Mouse (Mus musculus): ENCODE data around the gene Sept6. TPM values are rescaled to one million over a fixed set of nuclear protein-coding genes. Genes with fewer than 3 reads are reported as not detected.

Gene Sept6
- 51.8 and 53.0 TPM in 2 replicates for polyA plus RNA-seq (2015; fragmentation: Nextera tagmentation; extraction: Ambion mirVana)

DNA sequence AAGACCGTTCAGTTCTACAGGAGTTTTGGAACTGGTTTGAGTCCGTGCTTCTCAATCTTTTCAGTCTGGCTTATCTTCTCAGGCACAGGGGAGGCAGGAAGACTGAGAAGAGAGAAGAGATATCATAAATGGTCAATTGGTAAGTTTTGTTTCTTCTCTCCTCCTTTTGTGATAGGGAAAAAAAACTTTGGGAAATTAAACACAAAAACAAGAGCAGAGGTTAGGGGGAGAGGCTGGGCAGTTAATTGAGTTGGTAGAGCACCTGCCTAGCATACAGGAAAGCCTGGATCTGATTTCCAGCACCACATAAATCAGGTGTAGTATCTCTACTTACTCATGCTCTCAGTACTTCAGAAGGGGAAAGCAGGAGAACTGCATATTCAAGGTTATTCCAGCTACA, at the start of gene Sept6:
Gene Sept6 (minus strand): TSS at position 101 of the 400 bp plus-strand sequence.
- 78% methylated on average over 2 of the region's 2 CpGs for WGBS
- Histone ChIP-seq H3K9ac (replicated peaks) (no peak within 1 kb of the TSS), H3K36me3 (no peaks in the 10 kb centered on the region), H3K4me1 (0 out of 2 replicates have a peak, but pooled peaks cover 6% of the 10 kb centered on the region), H3K9me3 (no peaks in the 10 kb centered on the region), H3K27ac (replicated peaks) (no peak within 1 kb of the TSS), H3K4me2 (replicated peaks) (no peak within 1 kb of the TSS), H3K4me3 (no peak within 1 kb of the TSS), H3K27me3 (no peaks in the 10 kb centered on the region)
- ATAC-seq (replicated peaks), result no peak

DNA sequence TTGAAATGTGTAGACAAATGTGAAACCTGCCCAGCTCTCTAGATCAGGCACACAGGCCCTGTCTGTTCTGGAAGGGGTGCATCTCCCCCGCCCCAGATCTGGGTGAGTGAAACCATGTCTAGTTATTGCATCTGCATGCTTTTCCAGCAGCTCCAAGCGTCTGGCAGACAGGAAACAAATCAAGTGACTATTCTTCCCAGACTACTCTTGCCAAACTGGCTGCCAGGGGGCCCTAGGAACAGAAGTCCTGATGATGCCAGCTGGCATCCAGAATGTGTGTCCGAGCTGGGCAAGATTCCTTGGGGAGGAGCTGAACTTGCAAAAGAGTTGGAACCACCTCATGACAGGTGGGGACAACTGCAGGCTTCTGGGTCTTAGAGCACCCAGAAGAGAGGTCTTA, 36.8 kb upstream of the Sept6 start:
- H3K9ac ChIP-seq (replicated peaks), result no peak overlapping the region
- no peak for ATAC-seq (replicated peaks)
- H3K27ac ChIP-seq (replicated peaks), result no peak overlapping the region
- H3K4me1 ChIP-seq, result no peaks in the 10 kb centered on the region
- H3K27me3 ChIP-seq, result no peaks in the 10 kb centered on the region
- H3K36me3 ChIP-seq, result no peaks in the 10 kb centered on the region
- H3K4me2 ChIP-seq (replicated peaks), result no peak overlapping the region
- 48% methylated on average over 3 of the region's 3 CpGs for WGBS
- no peak overlapping the region for H3K4me3 ChIP-seq
- no peaks in the 10 kb centered on the region for H3K9me3 ChIP-seq

DNA sequence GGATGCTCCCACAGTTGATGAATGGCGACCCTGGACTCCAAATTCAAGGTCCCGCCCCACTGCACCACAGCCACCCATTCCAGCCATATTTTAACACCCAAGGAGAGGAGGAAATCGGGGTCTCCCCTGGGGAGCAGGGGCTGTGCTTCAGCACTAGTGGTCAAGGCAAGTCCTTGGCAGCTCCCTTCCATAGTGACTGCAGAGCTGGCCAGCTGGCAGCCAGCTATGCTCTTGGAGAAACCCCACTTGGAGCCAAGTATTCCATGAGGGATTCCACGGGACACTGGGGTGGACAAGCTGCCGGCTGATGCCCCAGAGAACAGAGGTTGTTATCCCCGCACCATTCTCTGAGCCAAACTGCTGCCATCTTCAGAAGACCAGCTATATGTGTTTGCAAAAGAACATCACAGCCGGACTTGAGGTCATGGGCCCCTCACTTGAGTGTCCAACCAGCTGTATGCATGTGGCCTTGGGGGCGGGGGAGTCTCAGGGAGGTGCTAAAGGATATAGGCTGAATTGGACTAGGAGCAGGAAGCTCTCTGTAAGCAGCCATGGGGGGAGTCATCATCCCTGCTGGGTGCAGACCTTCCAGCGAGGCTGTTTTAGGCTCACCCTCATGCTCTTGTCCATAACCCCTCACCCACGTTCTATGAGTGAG, 32.2 kb upstream of the Sept6 start:
- 76% methylated on average over 10 of the region's 10 CpGs for WGBS
- Histone ChIP-seq H3K9ac (replicated peaks) (no peak overlapping the region), H3K9me3 (no peaks in the 10 kb centered on the region), H3K27ac (replicated peaks) (no peak overlapping the region), H3K27me3 (no peaks in the 10 kb centered on the region), H3K4me3 (no peak overlapping the region), H3K4me2 (replicated peaks) (no peak overlapping the region), H3K4me1 (no peaks in the 10 kb centered on the region), H3K36me3 (no peaks in the 10 kb centered on the region)
- ATAC-seq (replicated peaks), result no peak

DNA sequence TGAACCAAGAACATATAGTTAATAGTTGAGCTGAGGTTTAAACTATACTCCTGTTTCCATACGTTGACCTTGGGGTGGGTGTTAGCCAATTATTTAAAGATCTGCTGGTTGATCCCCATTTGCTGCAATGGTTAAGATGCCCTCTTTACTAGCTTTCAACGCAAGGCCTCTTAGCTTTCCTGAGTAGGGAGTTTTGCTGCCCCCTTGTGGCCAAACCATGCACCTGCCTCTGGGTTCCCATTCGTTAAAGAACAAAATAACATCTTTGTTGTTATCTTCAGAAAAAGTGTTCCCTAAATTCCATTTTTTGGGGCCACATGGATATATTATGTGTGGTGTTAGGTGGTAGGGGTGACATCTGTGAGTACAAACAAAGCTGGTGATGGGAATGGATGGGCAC, 31.1 kb upstream of the Sept6 start:
- 15% methylated on average over 3 of the region's 3 CpGs for WGBS
- Histone ChIP-seq H3K9ac (replicated peaks) (no peak overlapping the region), H3K9me3 (no peaks in the 10 kb centered on the region), H3K27ac (replicated peaks) (no peak overlapping the region), H3K4me1 (no peaks in the 10 kb centered on the region), H3K4me2 (replicated peaks) (no peak overlapping the region), H3K27me3 (no peaks in the 10 kb centered on the region), H3K36me3 (no peaks in the 10 kb centered on the region), H3K4me3 (no peak overlapping the region)
- no peak for ATAC-seq (replicated peaks)

DNA sequence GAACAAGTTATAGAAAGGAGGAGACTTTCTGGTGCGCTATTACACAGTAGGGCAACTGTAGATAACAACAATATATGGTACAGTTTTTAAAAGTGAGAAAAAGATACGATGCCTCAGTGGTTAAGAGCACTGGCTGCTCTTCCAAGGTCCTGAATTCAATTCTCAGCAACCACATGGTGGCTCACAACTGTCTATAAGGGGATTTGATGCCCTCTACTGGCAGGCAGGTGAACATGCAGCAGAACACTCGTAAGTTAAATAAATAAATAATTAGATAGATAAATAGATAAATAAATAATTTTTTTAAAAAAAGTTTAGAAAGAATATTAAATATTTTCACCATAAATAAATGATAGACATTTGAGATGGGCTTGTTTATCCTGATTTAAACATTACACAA, 27.5 kb upstream of the Sept6 start:
- Histone ChIP-seq H3K36me3 (no peaks in the 10 kb centered on the region), H3K27me3 (no peaks in the 10 kb centered on the region), H3K4me2 (replicated peaks) (no peak overlapping the region), H3K9me3 (no peaks in the 10 kb centered on the region), H3K27ac (replicated peaks) (no peak overlapping the region), H3K4me3 (no peak overlapping the region), H3K9ac (replicated peaks) (no peak overlapping the region), H3K4me1 (no peaks in the 10 kb centered on the region)
- 62% methylated on average over 3 of the region's 3 CpGs for WGBS
- ATAC-seq (replicated peaks), result no peak

DNA sequence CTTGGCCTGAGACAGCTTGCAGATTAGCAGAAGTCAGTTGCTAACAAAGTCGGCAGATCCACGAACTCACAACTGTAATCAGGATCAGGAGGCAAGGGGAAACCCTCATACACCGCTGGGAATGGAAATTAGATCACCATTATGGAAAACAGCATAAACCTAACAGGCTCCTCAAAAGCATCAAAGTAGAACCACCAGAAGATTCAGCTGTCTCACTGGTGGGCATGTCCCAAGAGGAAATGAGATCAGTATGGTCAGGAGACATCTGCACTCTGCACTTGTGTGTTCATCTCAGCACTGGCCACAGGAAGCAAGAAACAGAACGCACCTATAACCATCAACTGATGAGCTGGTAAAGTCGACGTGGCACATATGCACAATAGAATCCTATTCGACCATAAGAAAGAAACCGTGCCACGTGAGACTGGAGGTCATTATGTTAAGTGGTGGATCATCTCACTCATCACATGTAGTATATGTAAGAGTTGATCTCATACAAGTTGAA, 26.6 kb upstream of the Sept6 start:
- Histone ChIP-seq H3K4me1 (no peaks in the 10 kb centered on the region), H3K36me3 (no peaks in the 10 kb centered on the region), H3K4me3 (no peak overlapping the region), H3K27ac (replicated peaks) (no peak overlapping the region), H3K4me2 (replicated peaks) (no peak overlapping the region), H3K9me3 (no peaks in the 10 kb centered on the region), H3K27me3 (no peaks in the 10 kb centered on the region), H3K9ac (replicated peaks) (no peak overlapping the region)
- ATAC-seq (replicated peaks), result no peak
- WGBS, result 93% methylated on average over 9 of the region's 9 CpGs

DNA sequence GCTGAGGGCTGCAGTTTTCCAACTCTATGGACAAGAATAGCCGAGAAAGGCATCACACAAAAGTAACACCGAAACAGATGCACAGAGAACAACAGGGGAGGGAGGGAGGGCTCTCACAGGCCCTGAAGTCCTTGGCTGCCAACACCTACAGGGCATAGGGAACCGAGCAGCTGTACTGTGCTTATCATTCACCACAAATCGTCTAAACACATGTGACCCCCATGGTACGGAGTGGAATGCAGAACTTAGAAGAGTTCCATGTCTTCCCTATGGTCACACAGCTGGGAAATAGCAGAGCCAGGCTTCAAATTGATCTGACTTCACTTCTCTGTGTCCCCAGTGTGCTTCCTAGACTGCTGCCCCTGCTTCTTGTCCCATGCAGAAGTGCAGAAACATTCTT, 22.3 kb upstream of the Sept6 start:
- Histone ChIP-seq H3K27ac (replicated peaks) (no peak overlapping the region), H3K4me1 (no peaks in the 10 kb centered on the region), H3K4me3 (no peak overlapping the region), H3K9me3 (no peaks in the 10 kb centered on the region), H3K9ac (replicated peaks) (no peak overlapping the region), H3K4me2 (replicated peaks) (no peak overlapping the region), H3K27me3 (no peaks in the 10 kb centered on the region), H3K36me3 (no peaks in the 10 kb centered on the region)
- WGBS, result 79% methylated on average over 5 of the region's 5 CpGs
- ATAC-seq (replicated peaks), result no peak

DNA sequence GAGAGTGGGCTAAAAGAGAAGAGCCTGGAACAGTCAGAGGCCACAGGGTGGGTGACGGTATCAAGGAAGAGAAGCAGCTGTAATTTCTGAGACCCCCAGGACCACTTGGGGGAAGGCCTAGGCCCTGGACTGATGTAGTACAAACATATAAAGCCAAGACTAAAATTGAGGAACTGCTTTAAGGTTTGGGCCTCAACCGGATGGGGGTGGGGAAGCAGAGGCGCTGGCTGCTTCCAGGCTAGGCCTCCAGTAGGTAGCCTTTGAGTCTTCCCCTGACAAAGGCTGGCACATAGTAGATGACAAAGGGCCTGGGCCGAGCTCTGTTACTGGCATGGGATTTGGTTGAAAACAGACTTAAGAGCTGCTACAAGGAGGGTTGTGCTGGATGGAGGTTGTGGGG, 555 bp downstream of the Sept6 start:
- no peak overlapping the region for H3K9ac ChIP-seq (replicated peaks)
- ATAC-seq (replicated peaks), result no peak
- no peaks in the 10 kb centered on the region for H3K27me3 ChIP-seq
- WGBS, result 81% methylated on average over 4 of the region's 4 CpGs
- H3K4me3 ChIP-seq, result no peak overlapping the region
- no peaks in the 10 kb centered on the region for H3K9me3 ChIP-seq
- 0 out of 2 replicates have a peak, but pooled peaks cover 7% of the 10 kb centered on the region for H3K4me1 ChIP-seq
- H3K27ac ChIP-seq (replicated peaks), result no peak overlapping the region
- H3K36me3 ChIP-seq, result no peaks in the 10 kb centered on the region
- H3K4me2 ChIP-seq (replicated peaks), result no peak overlapping the region

DNA sequence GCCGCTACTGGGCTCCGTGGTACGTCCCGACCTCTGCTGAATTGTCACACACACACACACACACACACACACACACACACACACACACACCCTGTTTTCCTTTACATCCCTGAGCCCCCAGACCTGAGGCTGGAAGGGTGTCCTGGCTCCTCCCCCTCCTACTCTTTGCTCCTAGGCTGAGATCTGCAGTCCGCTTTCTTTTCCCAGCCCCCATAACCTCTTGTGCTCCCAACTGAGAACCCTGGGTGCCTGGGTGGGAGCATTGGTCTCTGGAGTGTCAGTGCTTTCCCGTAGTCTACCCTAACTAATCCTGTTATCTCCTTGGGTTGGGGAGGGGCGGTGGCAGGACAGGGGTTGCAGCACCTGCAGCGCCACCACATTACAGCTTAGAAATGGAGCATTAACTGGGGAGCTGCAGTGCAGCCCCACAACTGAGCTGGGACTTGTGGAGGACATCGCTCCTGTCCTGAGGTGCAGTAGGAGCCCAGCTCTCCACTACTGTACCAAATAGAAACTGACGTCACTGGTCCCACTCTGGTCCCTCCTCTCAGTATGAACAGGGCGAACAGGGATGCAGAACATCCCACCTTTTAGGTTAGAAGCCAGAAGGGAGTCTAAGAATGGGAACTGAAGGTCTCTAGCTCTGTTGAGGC, 1.7 kb downstream of the Sept6 start:
- peak overlapping the region; percentile 61 for H3K4me2 ChIP-seq (replicated peaks)
- peak overlapping the region; percentile 63 for H3K4me3 ChIP-seq
- peak; percentile 37 for ATAC-seq (replicated peaks)
- H3K27ac ChIP-seq (replicated peaks), result peak overlapping the region; percentile 71
- WGBS, result 23% methylated on average over 7 of the region's 11 CpGs
- no peaks in the 10 kb centered on the region for H3K9me3 ChIP-seq
- H3K9ac ChIP-seq (replicated peaks), result peak overlapping the region; percentile 65
- no peaks in the 10 kb centered on the region for H3K36me3 ChIP-seq
- H3K27me3 ChIP-seq, result no peaks in the 10 kb centered on the region
- 0 out of 2 replicates have a peak, but pooled peaks cover 7% of the 10 kb centered on the region for H3K4me1 ChIP-seq

DNA sequence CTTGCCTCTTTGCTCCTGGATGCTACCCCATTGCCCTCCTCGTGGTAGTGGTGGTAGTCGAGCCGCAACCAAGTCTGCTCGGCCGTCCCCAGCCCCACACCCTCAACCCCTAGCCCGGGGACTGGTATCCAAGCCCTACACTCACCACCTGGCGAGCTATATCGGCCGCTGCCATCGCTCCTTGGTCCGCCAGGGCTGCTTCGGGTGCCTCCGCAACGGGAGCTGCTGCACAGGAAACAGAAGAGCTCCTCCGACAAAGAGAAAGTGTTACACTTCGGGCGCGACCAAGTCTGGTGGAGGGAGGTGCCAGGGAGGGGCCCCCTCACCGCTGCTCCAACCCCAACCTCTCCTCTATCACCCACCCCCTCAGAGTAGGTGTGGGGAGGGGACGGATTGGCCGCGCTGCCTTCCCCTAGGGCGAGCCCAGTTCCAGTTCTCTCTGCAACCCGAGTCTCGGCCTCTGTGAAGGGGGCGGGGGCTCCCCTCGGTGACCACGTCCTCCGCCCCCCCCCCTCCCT, 2.3 kb downstream of the Sept6 start:
- peak overlapping the region; percentile 65 for H3K9ac ChIP-seq (replicated peaks)
- H3K9me3 ChIP-seq, result no peaks in the 10 kb centered on the region
- H3K4me3 ChIP-seq, result peak overlapping the region; percentile 63
- H3K27me3 ChIP-seq, result no peaks in the 10 kb centered on the region
- peaks cover 12% of the 10 kb centered on the region; the same call in 1 of the 2 replicates for H3K4me1 ChIP-seq
- WGBS, result 14% methylated on average over 26 of the region's 29 CpGs
- H3K36me3 ChIP-seq, result no peaks in the 10 kb centered on the region
- peak overlapping the region; percentile 71 for H3K27ac ChIP-seq (replicated peaks)
- ATAC-seq (replicated peaks), result peak; percentile 90
- peak overlapping the region; percentile 61 for H3K4me2 ChIP-seq (replicated peaks)

DNA sequence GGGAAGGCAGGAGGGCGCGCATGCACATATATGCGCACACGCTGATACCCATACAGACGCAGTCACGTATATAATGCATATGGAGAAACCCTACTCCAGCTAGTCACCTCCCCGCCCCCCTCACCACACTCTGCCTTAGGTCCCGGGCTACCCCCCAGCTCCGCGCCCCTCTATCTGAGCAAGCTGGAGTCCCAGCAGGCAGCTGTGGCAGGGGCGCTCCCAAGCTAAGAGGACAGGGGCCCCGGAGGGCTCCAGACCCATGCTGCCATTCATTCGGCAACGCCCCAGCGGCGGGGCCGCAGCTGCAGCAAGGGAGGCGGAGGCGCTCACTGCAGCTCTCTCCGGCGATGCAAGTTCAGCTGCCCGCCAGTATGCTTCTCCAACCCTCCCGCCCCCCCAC, 2.8 kb downstream of the Sept6 start:
- WGBS, result 22% methylated on average over 15 of the region's 23 CpGs
- peak overlapping the region; percentile 61 for H3K4me2 ChIP-seq (replicated peaks)
- no peaks in the 10 kb centered on the region for H3K9me3 ChIP-seq
- no peaks in the 10 kb centered on the region for H3K27me3 ChIP-seq
- peaks cover 16% of the 10 kb centered on the region for H3K4me1 ChIP-seq
- peak; percentile 80 for ATAC-seq (replicated peaks)
- H3K9ac ChIP-seq (replicated peaks), result peak overlapping the region; percentile 65
- peak overlapping the region; percentile 71 for H3K27ac ChIP-seq (replicated peaks)
- H3K36me3 ChIP-seq, result no peaks in the 10 kb centered on the region
- H3K4me3 ChIP-seq, result peak overlapping the region; percentile 63

DNA sequence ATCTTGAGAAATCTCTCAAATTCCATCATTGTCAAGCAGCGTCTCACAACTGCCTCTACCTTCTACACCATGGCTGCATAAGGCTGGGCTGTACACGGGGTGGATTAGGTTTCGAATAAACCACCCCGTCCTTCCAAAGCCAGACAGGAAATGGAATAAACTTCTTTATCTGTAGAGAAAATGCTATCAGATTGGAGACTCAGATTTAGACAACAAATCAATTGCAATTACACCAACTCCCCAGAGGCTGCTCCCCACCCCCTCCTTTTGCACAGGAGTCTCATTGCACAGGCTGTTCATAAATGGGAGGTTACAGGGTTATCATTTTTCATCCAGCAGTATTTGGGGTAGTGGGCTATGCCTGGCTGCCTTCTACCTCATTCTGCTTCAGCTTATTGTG, 3.7 kb downstream of the Sept6 start:
- 64% methylated on average over 4 of the region's 4 CpGs for WGBS
- H3K36me3 ChIP-seq, result no peaks in the 10 kb centered on the region

More for the DNA sequence above, 3.7 kb downstream of the Sept6 start:
- H3K4me3 ChIP-seq, result peak overlapping the region; percentile 63
- H3K27ac ChIP-seq (replicated peaks), result no peak overlapping the region
- H3K4me1 ChIP-seq, result peaks cover 19% of the 10 kb centered on the region
- H3K27me3 ChIP-seq, result no peaks in the 10 kb centered on the region
- H3K4me2 ChIP-seq (replicated peaks), result peak overlapping the region; percentile 61
- no peak for ATAC-seq (replicated peaks)
- no peak overlapping the region for H3K9ac ChIP-seq (replicated peaks)
- no peaks in the 10 kb centered on the region for H3K9me3 ChIP-seq
